Mouse (Mus musculus): ENCODE results near the gene Ifngr2.

Ifngr2 gene

DNA sequence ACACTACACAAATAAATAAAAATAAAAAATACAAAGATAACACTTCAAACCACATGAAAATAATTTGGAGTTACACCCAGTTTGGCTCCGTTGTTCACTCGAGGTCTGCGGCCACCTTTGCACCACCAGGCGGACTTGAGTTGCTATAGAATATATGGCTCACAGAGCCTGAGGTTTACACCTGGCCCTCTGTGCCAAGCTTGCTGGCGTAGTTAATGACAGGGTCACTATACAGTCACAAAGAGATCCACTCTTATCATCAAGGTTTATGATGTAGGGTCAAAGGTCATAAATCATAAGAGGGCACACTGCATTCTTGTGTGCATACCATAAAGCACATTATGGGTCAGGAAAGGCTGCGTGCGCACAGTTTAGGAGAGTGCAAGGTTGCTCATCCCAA lies 19.1 kb downstream of the Ifngr2 start:
- DNase-seq = no peak

DNA sequence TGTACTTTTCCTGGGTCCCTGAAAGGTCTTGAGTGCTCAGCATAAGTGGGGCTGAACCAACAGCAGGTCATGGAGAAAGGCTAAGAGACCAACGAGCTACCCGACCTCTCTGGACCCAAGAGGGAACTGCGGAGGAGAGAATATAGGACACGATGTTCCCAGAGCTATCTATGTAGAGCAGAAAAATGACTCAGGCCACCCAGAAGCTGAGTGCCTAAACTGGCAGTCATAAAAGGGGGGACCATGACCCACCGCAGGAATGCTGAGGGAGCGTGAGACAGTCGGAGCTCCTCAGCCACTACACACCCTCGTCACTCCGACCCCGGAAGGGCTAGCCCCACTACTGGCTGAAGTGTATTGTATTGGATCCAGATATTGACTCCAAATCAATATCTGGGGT lies 22.1 kb downstream of the Ifngr2 start:
- no peak for DNase-seq

DNA sequence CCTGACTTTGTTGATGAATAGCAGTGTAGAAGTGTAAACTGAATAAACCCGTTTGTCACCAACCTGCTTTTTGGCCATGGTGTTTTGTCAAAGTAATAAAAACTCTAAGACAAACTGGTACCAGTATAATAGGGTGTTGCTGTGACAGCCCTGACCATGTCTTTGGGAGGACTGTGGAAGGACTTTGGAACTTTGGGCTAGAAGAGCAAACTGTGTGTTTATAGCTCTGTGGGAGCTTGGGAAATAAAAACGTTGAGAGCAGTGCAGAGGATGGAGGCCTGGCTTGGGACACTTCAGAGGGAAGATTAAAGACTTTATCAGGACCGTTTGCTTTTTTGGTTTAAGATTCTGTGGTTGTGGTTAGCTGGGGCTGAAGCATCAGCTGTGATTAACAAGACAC lies 24.2 kb downstream of the Ifngr2 start:
- no peak for DNase-seq

DNA sequence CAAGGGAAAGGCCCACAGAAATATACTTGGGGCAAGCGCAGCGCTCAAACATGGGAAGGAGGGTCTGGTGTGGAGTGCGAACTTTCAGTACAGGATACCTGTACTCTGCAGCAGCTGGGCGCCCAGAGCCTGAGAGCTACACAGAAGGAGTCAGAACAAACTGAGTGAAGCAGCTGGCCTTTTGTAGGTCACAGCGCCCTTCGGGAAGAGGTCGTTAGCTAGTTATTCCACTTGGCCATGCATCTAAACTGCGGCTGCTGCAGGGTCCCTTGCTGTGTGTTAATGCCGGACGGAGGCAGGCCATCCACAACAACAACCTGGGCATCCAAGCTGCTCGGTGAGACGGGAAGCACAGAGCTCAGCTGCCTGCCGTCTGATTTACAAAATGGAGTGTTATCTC lies 28.3 kb downstream of the Ifngr2 start:
- no peak for DNase-seq

DNA sequence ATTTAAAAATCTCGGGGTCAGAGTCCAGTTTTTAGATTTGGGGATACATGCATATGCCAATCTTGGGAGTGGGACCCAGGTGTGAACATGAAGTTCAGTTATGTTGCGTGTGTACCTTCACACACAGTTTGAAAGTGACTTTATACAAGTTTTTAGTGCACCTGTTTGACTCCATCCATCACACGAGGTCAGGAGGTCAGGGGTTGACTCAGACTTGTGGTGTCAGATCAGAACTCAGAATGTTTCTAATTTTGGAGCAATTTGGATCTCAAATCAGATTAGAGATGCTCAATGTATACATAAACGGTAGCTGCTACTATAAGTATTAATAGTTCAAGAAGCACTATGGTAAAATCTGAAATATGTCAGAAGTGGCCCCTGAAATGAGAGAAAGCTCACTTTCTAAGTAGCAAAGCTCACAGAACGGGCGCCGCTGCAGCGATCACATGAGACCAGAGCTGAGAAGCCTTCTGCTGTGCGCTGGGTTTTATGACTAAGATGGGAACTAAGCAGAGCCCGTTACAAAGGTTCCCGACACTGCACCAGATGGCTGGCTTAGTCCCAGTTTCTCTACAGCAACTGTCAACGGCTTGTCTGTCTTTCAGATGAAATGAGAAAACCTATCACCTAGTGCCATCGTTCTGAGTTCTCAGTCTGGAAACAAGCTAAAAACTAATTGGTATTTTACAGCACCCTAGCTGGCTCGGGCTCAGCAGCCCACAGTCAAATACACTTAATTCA lies 32.3 kb downstream of the Ifngr2 start:
- DNase-seq = peak in 1 of 2 experiments; percentile 44

DNA sequence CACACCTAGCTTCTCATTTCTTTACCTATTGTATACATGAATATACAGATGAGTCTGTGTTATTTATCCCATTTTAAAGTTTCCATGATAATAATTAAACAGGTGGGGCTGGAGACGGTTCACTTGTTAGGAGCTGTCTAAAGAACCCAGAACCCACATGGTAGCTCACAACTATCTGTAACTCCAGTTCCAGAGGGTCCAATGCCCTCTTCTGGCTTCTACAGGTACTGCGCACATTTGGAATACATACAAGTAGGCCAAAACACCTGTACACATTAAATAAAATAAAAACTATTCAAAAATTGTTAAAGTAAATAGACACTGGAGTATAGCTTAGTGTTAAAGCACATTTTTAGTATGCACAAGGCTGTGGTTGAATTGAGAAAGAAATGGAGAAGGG lies 35.4 kb downstream of the Ifngr2 start:
- DNase-seq = no peak

DNA sequence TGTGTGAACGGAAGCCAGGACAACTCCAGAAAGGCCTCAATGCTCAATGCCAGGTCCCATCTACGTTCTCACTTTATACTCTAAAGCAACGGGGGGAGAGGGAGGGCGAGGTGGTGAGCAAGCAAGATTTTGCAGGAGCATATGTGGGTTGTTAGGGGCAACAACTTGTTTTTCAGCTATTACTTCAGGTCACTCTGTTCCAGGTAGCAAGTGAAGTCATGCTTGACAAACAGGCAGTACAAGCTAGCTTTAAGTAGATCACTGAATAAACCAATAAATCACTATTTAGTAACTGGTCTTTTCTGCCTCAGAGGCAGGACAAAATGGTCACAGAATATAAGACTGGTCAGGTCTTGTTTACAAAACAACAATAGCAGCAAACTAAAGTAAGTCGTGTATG lies 38.7 kb downstream of the Ifngr2 start:
- DNase-seq = no peak

DNA sequence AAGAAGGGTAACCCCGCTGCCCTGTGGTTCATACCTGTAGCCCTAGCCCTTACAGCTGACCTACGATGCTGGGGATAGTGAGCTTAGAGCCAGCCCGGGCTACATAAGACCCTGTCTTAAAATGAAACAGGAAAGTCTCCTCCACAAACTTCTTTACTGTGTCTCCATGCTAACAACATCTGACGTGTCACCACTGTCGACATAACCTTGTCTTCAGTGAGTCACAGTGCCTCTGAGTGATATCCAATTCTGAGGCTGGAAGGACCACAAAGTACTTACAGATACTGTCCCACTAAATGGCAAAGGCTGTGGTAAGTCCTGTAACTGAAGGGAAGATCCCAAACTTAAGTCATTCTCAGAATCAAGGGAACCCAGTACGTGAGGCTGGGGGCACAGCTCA lies 39.4 kb downstream of the Ifngr2 start:
- DNase-seq = no peak

DNA sequence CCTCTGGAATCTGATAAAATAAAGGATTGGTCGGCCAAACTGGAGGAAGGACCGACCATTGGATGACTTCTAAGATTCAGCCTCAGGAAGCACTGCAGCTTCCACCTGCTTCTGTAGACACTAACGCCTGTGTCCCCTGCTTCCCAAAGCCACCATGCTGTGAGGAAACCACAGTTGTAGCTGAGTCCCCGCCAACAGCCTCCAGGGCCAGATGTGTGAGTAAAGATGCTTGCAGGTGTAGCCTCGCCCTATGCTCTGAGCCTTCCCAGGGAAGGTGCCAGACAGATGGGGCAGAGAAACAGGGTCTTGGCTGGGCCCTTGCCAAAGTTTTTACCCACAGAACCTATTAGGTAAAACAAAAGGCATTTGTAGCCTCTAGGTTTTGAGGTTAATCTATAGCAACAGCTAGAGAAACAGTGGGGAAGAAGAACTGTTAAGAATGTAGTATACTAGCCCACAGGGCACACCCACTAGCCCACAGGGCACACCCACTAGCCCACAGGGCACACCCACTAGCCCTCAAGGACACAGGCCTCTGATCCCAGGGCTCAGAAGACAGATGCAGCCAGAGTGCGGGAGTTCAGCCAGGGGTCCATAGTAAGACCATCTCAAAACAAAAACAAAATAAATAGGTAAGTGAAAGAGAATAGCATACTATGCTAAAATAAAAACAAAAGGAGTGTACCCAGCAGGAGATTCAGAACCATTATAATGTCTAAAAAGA lies 41.0 kb downstream of the Ifngr2 start:
- DNase-seq = no peak

DNA sequence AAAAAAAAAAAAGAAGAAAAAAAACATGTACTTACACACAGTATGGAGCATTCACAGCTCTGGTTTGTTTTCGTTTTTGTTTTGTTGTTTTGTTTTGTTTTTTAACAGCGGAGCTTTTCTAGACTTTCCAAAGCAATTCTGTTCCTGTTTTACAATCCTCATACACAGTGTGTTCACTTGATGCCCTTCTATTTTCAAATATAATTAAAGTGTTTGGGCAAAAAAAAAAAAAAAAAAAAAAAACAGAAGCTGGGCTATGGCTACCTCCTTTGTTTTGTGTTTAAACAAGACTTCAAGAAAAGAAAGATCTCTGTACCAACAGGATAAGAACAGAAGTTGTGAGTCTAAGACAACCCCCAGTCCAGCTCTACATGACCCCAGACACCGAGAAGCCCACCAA lies 41.8 kb downstream of the Ifngr2 start:
- no peak for DNase-seq

DNA sequence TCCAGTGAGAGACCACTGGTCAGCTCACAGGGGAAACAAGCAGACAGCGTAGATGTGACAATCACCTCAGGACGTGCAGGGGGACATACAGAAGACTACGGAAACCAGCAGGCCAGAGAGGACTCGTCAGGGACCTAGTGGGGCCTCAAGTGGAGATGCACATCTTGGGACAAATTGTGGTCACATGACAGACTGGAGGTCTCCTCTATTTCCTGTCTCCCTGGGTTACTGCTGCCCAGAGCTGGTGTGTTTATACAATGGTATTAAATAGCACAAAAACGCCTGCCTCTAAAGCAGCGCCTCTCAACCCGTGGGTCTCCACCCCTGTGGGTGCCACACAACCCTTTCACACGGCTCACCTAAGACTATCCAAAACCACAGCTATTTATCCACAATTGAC lies 45.3 kb downstream of the Ifngr2 start:
- no peak for DNase-seq

DNA sequence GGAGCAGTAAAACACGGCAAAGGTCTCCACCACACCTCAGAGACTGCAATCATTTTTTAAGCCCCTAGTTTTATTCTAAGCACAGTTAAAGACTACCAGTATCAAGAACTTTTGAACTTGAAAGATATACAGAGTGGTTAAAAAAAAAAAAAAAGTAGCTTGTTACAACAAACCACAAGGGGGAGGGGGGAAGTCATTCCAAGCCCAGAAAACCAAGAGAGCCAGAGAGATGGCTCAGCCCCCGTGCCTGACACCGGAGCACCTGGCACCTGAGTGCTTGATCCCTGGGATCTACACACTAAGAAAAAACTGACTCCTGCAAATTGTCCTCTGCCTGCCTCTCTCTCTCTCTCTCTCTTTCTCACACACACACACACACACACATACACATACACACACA lies 46.4 kb downstream of the Ifngr2 start:
- no peak for DNase-seq

DNA sequence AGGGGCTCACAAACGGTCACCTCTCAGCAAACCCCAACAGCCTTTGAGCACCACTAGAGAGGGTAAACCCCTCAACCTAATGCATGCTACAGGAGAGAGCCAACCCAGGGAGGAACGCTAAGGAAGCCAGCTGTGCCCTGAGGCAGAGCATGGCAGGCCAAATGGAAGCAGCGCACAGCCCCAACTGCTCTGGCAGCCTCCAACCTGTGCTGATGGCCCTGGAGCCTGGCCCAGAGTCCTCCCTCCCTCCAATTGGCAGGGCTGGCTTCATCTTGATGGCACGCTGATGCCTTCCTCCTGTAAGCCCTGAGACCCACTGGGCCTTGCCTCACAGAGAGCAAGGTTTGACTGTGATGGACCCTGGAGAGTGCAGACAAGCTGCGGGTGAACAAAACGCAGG lies 48.2 kb downstream of the Ifngr2 start:
- peak; percentile 80 to 86 for DNase-seq

DNA sequence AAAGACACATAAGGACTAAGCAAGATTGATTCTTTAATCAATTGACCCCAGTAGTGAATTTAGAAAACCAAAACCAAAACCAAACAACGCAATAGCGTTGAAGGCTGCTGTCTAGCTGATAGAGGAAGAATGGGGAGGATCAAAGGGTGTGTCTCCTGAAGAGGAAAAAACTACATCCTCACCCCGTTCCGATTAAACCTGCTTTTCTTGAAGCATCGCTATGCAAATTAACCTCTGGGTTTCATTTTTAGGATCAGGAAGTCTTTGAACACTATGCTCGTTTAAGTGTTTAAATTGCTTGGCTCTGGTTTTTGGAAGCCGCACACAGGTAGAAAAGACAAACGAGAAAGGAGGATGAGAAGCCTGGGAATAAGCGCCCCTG lies 49.5 kb downstream of the Ifngr2 start:
- no peak for DNase-seq

DNA sequence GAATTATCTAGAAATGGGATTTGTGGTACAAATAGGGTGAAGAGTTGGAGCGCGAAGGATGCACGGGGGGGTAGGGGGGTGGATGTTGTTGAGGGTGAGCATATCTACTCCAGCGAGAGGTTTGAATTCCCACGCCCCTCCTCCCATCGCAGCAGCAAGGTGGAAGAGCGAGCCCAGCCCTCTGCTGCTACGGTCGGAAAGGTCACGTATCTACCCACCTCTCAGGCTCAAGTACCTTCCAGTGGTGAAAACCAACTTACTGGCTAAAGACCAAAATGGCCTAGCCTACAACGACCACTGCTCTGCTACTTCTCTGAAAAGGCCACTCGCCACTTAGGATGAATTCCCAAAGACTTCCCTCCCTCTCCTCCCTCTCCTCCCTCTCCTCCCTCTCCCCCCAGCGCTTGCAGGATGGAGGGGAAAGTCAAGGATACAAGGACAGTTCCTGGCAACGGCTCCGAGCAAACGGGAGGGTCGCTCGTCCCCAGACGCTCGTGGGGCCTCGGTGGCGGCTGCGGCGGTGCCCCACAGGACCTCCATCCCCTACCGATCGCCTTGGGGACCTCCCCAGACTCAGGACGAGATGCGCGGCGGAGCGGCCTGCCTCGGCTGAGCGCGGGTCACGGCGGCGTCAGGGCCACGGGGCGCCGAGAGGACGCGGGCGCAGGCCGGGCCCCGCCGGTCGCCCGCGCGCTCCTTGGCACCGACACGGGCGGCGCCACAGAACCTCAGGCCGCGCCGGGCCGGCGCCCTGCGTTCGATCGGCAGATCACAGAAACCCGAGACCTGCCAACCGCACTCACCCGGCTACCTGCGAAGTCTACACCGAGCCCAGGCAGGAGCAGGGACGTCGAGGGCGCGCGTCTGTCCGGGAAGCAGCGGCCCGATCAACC lies 50.2 kb downstream of the Ifngr2 start:
- peak in 1 of 2 experiments; percentile 48 for DNase-seq

DNA sequence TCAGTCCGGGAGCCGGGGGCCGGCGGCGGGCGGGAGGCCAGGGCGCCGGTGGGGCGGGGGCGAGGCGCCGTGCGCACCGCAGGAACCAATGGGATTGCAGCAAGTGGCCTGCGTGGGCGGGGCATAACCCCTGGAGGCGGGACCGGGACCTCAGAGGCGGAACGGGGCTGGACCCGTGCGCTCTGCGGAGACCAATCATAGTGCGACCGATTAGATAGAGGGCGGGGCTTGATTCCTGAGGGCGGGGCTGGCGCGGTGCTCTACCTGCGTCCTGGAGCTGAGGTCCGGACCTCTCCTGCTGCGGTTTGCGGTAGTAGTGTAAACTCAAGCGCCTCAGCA lies 50.8 kb downstream of the Ifngr2 start, which contains the start of gene Tmem50b:
Tmem50b (minus strand) TSS at position 129 of the 339 bp plus-strand sequence.
- peak; percentile 100 for DNase-seq

DNA sequence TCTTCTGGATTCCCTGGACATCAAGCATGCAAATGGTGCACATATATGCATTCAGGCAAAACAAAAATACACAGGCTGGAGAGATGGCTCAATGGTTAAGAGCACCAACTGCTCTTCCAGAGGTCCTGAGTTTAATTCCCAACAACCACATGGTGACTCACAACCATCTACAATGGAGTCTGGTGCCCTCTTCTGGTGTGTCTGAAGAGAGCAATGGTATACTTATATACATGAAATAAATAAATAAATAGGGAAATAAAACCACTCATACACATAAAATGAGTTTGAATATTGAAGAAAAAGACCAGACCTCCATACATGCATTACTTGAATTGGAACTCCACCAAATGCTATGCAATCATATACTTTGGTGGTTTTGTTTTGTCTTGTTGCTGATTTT lies 52.4 kb downstream of the Ifngr2 start:
- DNase-seq = no peak

DNA sequence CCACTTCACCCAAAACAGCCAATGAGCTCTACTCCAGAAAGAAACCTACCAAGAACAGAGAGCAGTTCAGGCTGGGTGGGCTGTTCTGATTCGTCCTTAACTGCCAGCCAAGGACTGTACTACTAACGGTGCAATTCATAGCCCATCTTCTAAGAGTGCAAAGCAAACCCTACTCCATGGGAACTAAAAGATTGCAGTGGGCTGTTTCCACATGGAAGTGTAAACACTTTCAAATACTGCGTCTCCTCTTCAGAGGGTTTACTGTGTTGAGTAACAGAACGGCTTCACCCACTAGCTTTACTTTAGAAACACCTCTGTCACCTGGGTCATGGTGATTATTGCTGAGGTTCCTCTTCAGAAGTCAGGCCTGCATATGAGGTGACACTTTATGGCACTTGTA lies 54.2 kb downstream of the Ifngr2 start:
- DNase-seq = no peak

DNA sequence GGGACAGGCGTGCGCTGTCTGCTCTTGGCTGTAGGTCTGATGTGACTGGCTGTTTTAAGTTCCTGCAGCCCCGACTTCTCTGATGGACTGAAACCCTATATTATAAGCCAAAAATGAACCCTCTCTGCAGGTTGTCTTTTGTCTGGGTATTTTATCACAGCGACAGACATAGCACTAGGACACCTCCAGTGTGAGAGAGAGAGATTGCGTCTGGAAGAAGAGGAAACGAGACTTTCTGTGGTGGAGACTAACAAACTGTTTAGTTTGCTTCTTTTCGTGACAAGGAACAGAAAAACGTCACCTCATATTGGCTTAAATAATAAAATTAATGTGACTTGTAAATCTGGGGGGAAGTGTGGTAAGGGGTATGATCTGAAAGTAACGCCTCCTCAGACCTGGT lies 54.8 kb downstream of the Ifngr2 start:
- DNase-seq = no peak

DNA sequence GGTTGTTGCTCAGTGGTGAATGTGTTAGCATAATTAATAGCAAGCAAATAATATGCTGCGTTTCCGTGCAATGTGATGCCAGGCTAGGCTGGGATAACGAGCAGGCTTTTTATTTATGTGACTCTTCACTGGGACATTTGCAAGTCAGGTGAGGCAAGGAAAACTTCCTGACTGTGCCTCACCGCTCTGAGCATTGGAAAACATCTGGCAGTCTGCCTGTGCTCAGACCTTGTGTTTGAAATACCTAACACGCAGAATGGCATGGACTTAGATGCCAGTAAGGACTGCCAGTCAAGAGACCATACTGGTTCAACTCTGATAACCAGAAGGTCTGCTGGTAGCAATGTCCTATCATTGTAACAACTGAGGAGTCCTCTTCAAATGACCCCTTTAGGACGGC lies 58.3 kb downstream of the Ifngr2 start:
- DNase-seq = no peak

DNA sequence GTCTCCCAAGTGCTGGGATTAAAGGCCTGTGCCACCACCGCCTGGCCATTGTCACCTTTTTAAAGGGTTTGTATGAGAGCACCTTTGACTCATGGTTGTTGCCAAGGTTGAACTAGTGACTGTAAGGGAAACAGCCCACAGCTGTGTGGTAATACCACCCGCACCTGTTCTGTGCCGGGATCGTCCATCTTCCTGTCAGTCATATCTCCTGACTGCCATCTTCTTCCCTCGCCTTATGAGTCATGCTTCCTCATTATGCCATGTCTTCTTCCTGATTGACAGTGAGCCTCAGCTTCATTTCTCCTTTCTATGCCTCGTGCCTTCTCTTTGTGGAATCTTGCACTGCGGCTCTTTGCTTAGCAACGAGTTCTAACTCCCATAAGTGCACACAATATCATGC lies 60.1 kb downstream of the Ifngr2 start:
- DNase-seq = no peak

DNA sequence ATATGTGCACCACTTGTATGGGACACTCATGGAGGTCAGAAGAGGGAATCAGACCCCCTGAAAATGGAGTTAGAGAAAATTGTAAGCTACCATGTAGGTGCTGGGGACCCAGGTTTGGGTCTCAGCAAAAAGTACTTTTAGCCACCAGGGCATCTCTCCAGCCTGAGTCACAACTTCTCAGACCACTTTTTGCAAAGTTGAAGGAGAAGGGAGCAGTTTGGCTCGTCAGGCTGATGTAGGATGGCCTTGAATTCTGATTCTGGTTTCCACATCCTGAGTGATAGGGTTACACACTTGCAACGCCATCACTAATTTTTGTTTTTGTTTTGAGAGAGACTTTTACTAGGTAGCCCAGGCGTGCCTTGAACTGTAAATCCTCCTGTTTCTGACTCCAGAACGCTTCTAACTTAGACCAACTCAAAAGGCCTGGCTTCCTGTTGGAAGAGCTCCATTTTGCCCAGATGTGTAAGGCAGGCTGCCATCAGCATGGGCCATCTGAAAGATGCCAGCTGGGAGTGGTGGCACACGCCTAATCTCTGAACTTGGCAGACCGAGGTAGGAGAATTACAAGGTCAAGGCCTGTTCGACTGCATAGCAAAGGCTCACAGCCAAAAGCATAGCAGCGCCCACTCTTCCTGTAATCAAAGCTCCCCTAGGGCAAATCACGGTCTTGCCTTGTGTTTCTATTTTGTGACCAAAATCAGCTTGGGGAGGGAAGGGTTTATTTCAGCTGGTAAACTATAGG lies 62.8 kb downstream of the Ifngr2 start:
- no peak for DNase-seq

DNA sequence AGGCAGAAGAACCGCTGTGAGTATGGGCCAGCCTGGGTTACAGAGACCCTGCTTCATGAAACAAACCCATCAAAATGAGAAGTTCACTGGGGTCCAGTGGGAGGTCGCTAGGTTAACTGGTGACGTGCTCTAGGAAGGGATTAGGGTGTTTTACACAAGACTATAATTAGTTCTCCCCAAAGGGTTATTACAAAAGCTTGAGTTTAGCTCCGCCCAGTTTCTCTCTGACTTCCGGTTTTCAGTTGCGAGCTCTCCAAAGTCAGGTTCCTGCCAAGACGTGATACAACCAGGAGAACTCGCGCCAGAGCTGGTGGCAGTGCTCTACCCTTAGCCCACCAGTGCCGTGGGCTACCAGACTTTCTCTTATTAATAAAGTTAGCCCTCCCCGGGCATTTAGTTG lies 64.4 kb downstream of the Ifngr2 start:
- DNase-seq = no peak
